In genomic region chrX:11873913-11874312, GRCm38 (mm10) we compare ENCODE assay signal across 23 mouse cellular contexts.
DNase-seq lines count a peak whose midpoint lies in the region; ATAC-seq and TF ChIP-seq lines count a peak whose summit lies in the region.
"Had no signal": no experiment of that assay in that cellular context is flagged by ENCODE, and none has a peak within 500 bp of the region (broad histone marks: within the 10 kb centered on the region; RNA-seq: fewer than 3 reads in every experiment).

No protein-coding gene starts in this region.

- intact Hi-C loops in gastrocnemius, adult 2 months (cut with DNase I) = no loop called here

- H3K4me3 ChIP-seq in gastrocnemius, adult 2 months = no peak overlapping the region
- H3K4me3 ChIP-seq in myocyte = no peak overlapping the region
- H3K4me3 ChIP-seq: embryonic facial prominence, embryonic 12.5 days; embryonic facial prominence, embryonic 15.5 days; erythroblast, embryonic 14.5 days; forebrain, embryonic 10.5 days; forebrain, embryonic 12.5 days had no signal

- H3ac ChIP-seq in myocyte (ENCODE audit: control insufficient read depth, insufficient read length) = no peak overlapping the region

- 0 out of 2 replicates have a peak, but pooled peaks have one; percentile 44 for ATAC-seq in frontal cortex, adult (ENCODE audit: low TSS enrichment)
- ATAC-seq in activated CD4-positive, CD25-positive, alpha-beta regulatory T cell, adult 4 months = no peak
- ATAC-seq: forebrain, embryonic 14.5 days; forebrain, embryonic 16.5 days had no signal

- TF ChIP-seq CTCF in gastrocnemius, adult 2 months (IDR thresholded peaks at IDR 0.05) = no peak

- H3K27ac ChIP-seq in gastrocnemius, adult 2 months = no peak overlapping the region
- H3K27ac ChIP-seq: embryonic facial prominence, embryonic 12.5 days; embryonic facial prominence, embryonic 15.5 days; forebrain, embryonic 10.5 days; forebrain, embryonic 12.5 days had no signal

- H3K27me3 ChIP-seq in myocyte (ENCODE audit: control insufficient read depth, insufficient read depth, insufficient read length) = no peaks in the 10 kb centered on the region

- no peak for DNase-seq in frontal cortex, postnatal 25 days (ENCODE audit: low spot score in 2 of 2)
- peak; percentile 47 for DNase-seq in gastrocnemius, adult 2 months
- no peak for DNase-seq in gastrocnemius, postnatal 10 days
- DNase-seq: adrenal gland, adult 8-10 months; adrenal gland, postnatal 14 days; adrenal gland, postnatal 36 days; cerebellum, adult 11 months; cerebellum, adult 18-20 months; cerebellum, adult 8-10 months; cerebellum, adult 9-11 months; cerebellum, postnatal 14 days; cerebellum, postnatal 36 days; embryo, embryonic 11 days had no signal

- no peak overlapping the region for H3K4me2 ChIP-seq in myocyte (ENCODE audit: low read depth)
- H3K4me2 ChIP-seq: embryonic facial prominence, embryonic 12.5 days; embryonic facial prominence, embryonic 15.5 days; forebrain, embryonic 12.5 days had no signal

- no peaks in the 10 kb centered on the region for H3K36me3 ChIP-seq in myocyte (ENCODE audit: control insufficient read depth, insufficient read depth)
- H3K36me3 ChIP-seq: embryonic facial prominence, embryonic 12.5 days; embryonic facial prominence, embryonic 15.5 days; forebrain, embryonic 10.5 days; forebrain, embryonic 12.5 days had no signal

- no peaks in the 10 kb centered on the region for H3K79me2 ChIP-seq in myocyte (ENCODE audit: control insufficient read depth, insufficient read depth)

- no peak for TF ChIP-seq POLR2A in myocyte (IDR thresholded peaks at IDR 0.05; ENCODE audit: insufficient read length, low read depth)

TF ChIP-seq in myocyte, 11 proteins besides CTCF, POLR2A, EP300 and RAD21:
- TF ChIP-seq E2F4 (IDR thresholded peaks at IDR 0.05; ENCODE audit: insufficient read depth) (no peak), TCF3 (IDR thresholded peaks at IDR 0.05; ENCODE audit: insufficient read length, low read depth) (peak; percentile 47), MYOD1 (IDR thresholded peaks at IDR 0.05; ENCODE audit: control insufficient read depth in 1 of 3, insufficient read length in 2 of 3, low read depth in 2 of 3) (peak; percentile 58 to 88 (median 64)), MYOG (IDR thresholded peaks at IDR 0.05; ENCODE audit: control insufficient read depth in 1 of 3, insufficient read depth in 1 of 3, insufficient read length in 2 of 3, low read depth in 2 of 3) (peak; percentile 36 to 77 (median 38))
TF ChIP-seq in myocyte: peak in this region for 3.
